Mouse (Mus musculus) MN1 (cell line): Measurements from ENCODE around the gene Fbxo41.

Experiments
- DNase-seq: peaks from one replicate; pipeline ENCODE4 v3.0.0-alpha.2; 2016; ENCODE audit warnings: low spot score

Gene Fbxo41

GRCm38 (mm10) chr6:85502911-85503250 lies at the start of gene Fbxo41:
Fbxo41 (minus strand) TSS chr6:85502994.
- peak; percentile 60 for DNase-seq

GRCm38 (mm10) chr6:85547642-85548041 lies 44.8 kb upstream of the Fbxo41 start:
- no peak for DNase-seq

DNA sequence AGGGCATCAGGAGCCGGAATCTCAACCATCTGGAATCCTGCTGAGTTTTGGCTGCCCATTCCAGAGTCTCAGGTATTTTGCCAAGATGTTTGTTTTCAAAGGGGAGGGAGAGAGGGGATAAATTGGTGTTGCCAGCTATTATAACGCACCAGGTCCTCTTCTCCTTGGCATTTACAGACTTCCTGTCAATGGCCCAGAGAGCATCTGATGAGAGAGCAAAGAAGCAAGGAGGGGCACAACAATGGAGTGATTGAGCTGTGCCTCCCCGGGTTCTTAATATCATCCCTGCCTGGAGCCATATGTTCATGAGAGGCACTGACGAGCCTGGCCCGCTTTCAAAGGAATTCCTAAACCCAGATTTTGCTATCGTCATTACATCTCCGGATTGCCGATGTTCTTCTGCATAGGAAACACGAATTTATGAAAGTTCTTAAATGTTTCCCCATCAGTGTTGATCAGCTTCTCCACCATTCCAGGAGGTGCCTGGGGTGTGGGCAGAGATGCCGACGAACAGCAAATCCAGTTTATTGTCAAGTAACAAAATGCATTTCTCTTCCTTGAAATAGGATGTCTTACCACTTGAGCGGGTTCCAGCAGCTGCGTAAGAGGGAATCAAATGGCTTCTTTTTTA lies 41.6 kb upstream of the Fbxo41 start:
- no peak for DNase-seq

GRCm38 (mm10) chr6:85543351-85544175 lies 40.8 kb upstream of the Fbxo41 start:
- no peak for DNase-seq

DNA sequence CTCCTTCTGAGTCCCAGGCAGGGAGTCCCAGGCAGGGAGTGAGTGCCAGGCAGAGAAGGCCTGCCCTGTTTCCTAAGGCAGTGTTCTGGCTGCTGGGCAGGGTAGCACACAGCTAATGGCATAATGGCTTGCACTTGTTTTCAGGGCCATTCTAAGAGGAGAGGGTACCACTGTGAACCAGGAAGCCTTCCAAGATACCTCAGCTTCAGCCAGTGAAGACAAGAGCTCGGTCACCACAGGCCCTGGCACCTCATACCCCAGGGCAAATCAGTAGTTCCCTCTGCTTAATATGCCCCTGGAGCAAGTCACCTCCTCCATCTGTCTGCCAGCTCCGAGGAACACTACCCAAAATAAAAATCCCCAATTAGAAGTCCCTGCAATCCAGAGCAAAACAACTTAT lies 20.0 kb upstream of the Fbxo41 start:
- DNase-seq: no peak

DNA sequence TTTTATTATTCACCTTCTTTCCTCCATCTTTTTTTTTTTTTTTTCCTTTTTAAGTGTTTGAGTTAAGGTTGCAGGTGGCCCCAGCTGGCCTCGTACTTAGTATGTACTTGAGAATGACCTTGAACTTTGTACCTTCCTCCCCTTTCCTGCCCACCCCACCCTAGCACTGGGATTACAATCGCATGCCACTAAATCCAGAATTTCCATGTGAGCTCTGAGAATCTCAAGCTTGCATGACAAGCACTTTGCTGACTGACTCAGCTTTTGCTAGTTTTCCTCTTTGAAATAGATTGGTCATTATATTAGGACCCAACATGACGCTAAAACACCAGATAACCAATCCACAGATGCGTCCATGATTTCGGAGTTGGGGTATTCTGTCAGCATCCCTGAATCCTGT lies 19.2 kb upstream of the Fbxo41 start:
- DNase-seq: no peak

GRCm38 (mm10) chr6:85518091-85518693 lies 15.4 kb upstream of the Fbxo41 start:
- DNase-seq: peak; percentile 86

DNA sequence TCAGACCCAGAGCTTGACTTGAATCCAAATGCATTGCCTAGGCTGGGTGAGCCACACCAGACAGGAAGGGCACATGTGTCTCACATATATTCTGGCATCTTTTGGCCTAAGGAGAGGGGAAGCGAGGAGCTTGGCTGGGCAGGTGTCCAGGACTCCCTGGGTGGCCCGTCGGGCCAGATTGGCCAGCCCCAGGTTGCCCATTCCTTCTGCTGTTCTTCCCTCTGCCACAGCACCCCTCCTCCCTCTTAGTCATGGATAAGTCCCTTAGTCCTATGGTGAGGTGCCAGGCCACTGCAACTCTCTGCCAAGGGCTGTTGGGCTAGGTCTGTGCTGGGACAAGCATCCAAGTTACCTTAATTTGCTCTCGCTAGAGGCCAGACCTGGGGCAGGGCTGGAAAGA lies 13.1 kb upstream of the Fbxo41 start:
- DNase-seq: no peak

DNA sequence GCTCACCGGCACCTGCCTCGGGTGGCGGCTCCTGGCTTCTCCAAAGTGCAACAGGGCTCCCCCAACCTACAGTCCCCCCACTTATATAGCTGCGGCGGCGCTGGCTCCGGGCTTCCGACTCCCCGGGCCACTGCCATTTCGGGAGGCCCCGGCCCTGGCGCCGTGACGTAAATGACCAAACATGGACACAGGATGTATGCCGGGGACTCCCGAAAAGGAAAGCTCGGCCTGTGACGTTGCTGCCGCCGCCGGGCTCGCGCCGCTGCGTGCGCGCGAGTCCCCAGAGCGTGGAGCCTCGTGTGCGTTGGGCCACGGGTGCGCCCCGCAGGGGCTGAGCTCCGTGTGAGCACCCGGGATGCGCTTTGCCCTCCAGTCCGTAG lies 10.7 kb upstream of the Fbxo41 start, which contains the start of gene Egr4:
Gene Egr4 (minus strand): TSS at position 59 of the 380 bp plus-strand sequence.
- DNase-seq: peak; percentile 47

- no peak for DNase-seq
Observed at GRCm38 (mm10) chr6:85512577-85513530, 10.1 kb upstream of the Fbxo41 start.

- DNase-seq: no peak
Observed at GRCm38 (mm10) chr6:85512056-85512440, 9.3 kb upstream of the Fbxo41 start.

GRCm38 (mm10) chr6:85511286-85512055 lies 8.7 kb upstream of the Fbxo41 start:
- DNase-seq: no peak

DNA sequence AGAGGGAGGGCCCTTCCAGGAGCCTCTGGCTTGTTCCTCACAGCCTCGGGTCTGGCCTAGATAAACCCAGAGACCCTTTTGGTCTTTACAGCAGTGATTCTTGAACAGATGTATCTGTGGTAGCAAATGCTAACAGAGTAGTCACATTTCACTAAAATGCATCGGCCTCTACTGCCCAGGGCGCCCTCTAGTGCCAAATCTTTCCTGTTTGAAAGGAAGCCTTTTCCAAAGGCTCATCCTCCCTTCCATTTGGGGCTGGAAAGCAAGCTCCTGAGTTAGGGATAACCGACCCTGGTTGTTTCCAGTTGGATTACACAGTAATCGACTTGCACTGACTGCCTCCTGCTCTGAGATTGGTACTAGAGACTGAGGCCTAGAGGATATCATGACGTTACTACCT lies 7.7 kb upstream of the Fbxo41 start:
- peak; percentile 68 for DNase-seq

GRCm38 (mm10) chr6:85508602-85509001 lies 5.8 kb upstream of the Fbxo41 start:
- DNase-seq: peak; percentile 25

- no peak for DNase-seq
Observed at GRCm38 (mm10) chr6:85504908-85505307, 2.1 kb upstream of the Fbxo41 start.

- DNase-seq: peak; percentile 20
Observed at GRCm38 (mm10) chr6:85502103-85502910, 487 bp downstream of the Fbxo41 start.

DNA sequence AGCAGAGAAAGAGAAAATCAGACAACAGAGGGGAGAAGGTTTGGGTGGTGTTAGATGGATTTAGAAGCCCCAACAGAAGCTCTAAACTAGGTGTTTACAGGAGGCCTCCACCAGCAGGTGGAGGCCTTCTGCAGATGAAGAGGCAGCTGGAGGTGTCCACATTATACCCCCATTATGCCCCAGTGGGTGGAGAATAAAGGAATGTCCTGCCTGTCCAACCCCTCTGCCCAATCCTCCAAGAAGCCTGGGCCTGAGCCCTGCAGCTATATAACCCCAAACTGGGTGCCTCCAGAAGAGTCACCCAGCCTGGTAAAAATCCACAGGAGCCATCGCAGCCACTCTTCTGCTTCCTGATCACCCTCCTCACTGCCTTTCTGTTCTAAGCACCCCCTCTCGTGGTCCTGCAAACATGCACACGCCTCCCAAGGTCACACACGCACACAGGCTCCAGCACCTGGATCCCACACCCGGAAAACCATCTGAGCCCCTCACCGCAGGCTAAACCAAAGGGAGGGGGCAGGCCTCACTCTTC lies 1.2 kb downstream of the Fbxo41 start:
- no peak for DNase-seq

GRCm38 (mm10) chr6:85500416-85500815 lies 2.4 kb downstream of the Fbxo41 start:
- peak; percentile 43 for DNase-seq

- no peak for DNase-seq
Observed at GRCm38 (mm10) chr6:85498147-85498546, 4.6 kb downstream of the Fbxo41 start.

DNA sequence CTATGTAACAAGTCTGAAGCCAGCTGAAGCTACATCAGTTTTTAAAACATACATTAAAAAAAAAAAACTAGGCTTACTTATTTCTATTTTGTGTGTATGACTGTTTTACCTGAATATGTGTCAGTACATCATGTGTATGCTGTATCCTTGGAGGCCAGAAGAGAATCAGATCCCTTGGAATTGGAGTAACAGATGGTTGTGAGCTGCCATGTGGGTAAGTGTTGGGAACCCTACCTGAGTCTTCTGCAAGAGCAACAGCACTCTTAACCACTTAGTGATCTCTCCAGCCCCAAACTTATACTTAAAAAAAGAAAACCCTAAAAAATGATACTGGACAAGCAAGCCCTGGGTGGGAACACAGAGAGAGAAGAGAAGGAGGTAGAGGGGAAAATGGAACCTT lies 5.8 kb downstream of the Fbxo41 start:
- DNase-seq: no peak
